Mouse (Mus musculus) adrenal gland, adult 8-10 months (tissue): ENCODE results near the gene Cks1b. TPM values are rescaled to one million over a fixed set of nuclear protein-coding genes. Genes with fewer than 3 reads are reported as not detected.

ENCODE experiments used
- DNase-seq: peaks from one replicate; pipeline ENCODE4 v3.0.0; 2022
- total RNA-seq, 4 experiments: library from RNA; stranded (reverse); gene quantifications; 2 replicates each; pipeline ENCODE4 v1.2.4; 2022

The Cks1b gene
- total RNA-seq, 4 experiments from 2014 or later = 20.3 to 33.2 (median 27.4) TPM

- no peak for DNase-seq
These were observed 37.0 kb downstream of the Cks1b start for GRCm38 (mm10) chr3:89381233-89381632.

- DNase-seq = no peak
These were observed 37.5 kb downstream of the Cks1b start for GRCm38 (mm10) chr3:89380711-89381110.

GRCm38 (mm10) chr3:89380291-89380690 is 37.9 kb downstream of the Cks1b start:
- DNase-seq = no peak

- no peak for DNase-seq
These were observed 38.6 kb downstream of the Cks1b start for GRCm38 (mm10) chr3:89379388-89380131.

GRCm38 (mm10) chr3:89378394-89379067 is 39.7 kb downstream of the Cks1b start:
- peak; percentile 56 for DNase-seq

- no peak for DNase-seq
These were observed 40.4 kb downstream of the Cks1b start for GRCm38 (mm10) chr3:89377831-89378230.

GRCm38 (mm10) chr3:89373581-89374231 is 44.5 kb downstream of the Cks1b start:
- DNase-seq = no peak

- no peak for DNase-seq
These were observed 50.8 kb downstream of the Cks1b start for GRCm38 (mm10) chr3:89367338-89367737.

GRCm38 (mm10) chr3:89365486-89366414 is 52.4 kb downstream of the Cks1b start:
- DNase-seq = no peak

Other genes starting within 250 kb of the Cks1b start
- 100 to 1,000 TPM in 1 of 4 experiments, 10 to 100 TPM in 3; 90.1 to 110 (median 94.1) TPM for gene Scamp3, start 240.9 kb downstream of the Cks1b start, total RNA-seq
- gene Fam189b, start 235.2 kb downstream of the Cks1b start, total RNA-seq = 10 to 100 TPM; 16.7 to 32.5 (median 23.3) TPM
- 10 to 100 TPM; 65.6 to 84.3 (median 70.5) TPM for gene Gba, start 215.5 kb downstream of the Cks1b start, total RNA-seq
- 1 to 10 TPM; 4.1 to 8.6 (median 7.8) TPM for gene Thbs3, start 203.2 kb downstream of the Cks1b start, total RNA-seq
- 100 to 1,000 TPM; 138 to 169 (median 152) TPM for gene Mtx1, start 191.3 kb downstream of the Cks1b start, total RNA-seq
- gene Muc1, start 189.3 kb downstream of the Cks1b start, total RNA-seq = under 1 TPM in 3 of 4 experiments, not detected in 1; 0.22 to 0.96 (median 0.65) TPM
- gene Krtcap2, start 172.4 kb downstream of the Cks1b start, total RNA-seq = 100 to 1,000 TPM; 131 to 144 (median 135) TPM
- gene Trim46, start 172.1 kb downstream of the Cks1b start, total RNA-seq = 1 to 10 TPM; 2.8 to 4.5 (median 3.8) TPM
- gene Dpm3, start 159.0 kb downstream of the Cks1b start, total RNA-seq = 100 to 1,000 TPM; 123 to 156 (median 136) TPM
- 10 to 100 TPM; 54.2 to 80.1 (median 64.9) TPM for gene Slc50a1, start 147.8 kb downstream of the Cks1b start, total RNA-seq
- 10 to 100 TPM; 15.9 to 28.0 (median 21.0) TPM for gene Efna1, start 137.2 kb downstream of the Cks1b start, total RNA-seq
- gene Efna3, start 95.4 kb downstream of the Cks1b start, total RNA-seq = 1 to 10 TPM in 1 of 4 experiments, under 1 TPM in 3; 0.15 to 1.5 (median 0.62) TPM
- gene Efna4, start 80.4 kb downstream of the Cks1b start, total RNA-seq = 1 to 10 TPM; 1.1 to 3.5 (median 1.9) TPM
- 10 to 100 TPM; 58.4 to 85.4 (median 71.3) TPM for gene Adam15, start 68.4 kb downstream of the Cks1b start, total RNA-seq
- gene Dcst2, start 56.4 kb downstream of the Cks1b start, total RNA-seq = under 1 TPM; 0.43 to 0.78 (median 0.46) TPM
- 1 to 10 TPM in 2 of 4 experiments, under 1 TPM in 2; 0.20 to 2.2 (median 0.97) TPM for gene Dcst1, start 53.1 kb downstream of the Cks1b start, total RNA-seq
- gene Zbtb7b, start 23.6 kb downstream of the Cks1b start, total RNA-seq = 10 to 100 TPM; 59.9 to 98.9 (median 77.9) TPM
- 1 to 10 TPM in 2 of 4 experiments, under 1 TPM in 1, not detected in 1; 0.22 to 3.1 (median 1.3) TPM for gene Lenep, start 15.6 kb downstream of the Cks1b start, total RNA-seq
- 10 to 100 TPM; 25.7 to 39.9 (median 33.0) TPM for gene Flad1, start 6.5 kb downstream of the Cks1b start, total RNA-seq
- 100 to 1,000 TPM; 108 to 136 (median 122) TPM for gene Shc1, start 60 bp upstream of the Cks1b start, total RNA-seq
- 10 to 100 TPM; 42.1 to 45.1 (median 44.3) TPM for gene Pygo2, start 11.8 kb upstream of the Cks1b start, total RNA-seq
- 100 to 1,000 TPM in 2 of 4 experiments, 10 to 100 TPM in 2; 57.0 to 119 (median 81.5) TPM for gene Pbxip1, start 18.3 kb upstream of the Cks1b start, total RNA-seq
- 10 to 100 TPM; 14.3 to 19.5 (median 15.7) TPM for gene Pmvk, start 36.2 kb upstream of the Cks1b start, total RNA-seq
- gene Kcnn3, start 101.8 kb upstream of the Cks1b start, total RNA-seq = 1 to 10 TPM; 3.8 to 6.6 (median 5.2) TPM